Mouse (Mus musculus) lung, adult 2 months (tissue): ENCODE data around the gene Mfsd4a.

Experiments used
- CTCF ChIP-seq: fragments of 200-500 bp; IDR thresholded peaks from 2 replicates; pipeline ENCODE4 v1.5.1; 2011; ENCODE audit warnings: mild to moderate bottlenecking, low read length, control low read depth; ENCODE audit not compliant: insufficient read depth
- POLR2A ChIP-seq: fragments of 200-500 bp; IDR thresholded peaks from 2 replicates; pipeline ENCODE4 v1.6.1; 2011; ENCODE audit warnings: low read depth, mild to moderate bottlenecking, control low read depth, low read length, borderline replicate concordance; ENCODE audit errors: extremely low read depth

DNA sequence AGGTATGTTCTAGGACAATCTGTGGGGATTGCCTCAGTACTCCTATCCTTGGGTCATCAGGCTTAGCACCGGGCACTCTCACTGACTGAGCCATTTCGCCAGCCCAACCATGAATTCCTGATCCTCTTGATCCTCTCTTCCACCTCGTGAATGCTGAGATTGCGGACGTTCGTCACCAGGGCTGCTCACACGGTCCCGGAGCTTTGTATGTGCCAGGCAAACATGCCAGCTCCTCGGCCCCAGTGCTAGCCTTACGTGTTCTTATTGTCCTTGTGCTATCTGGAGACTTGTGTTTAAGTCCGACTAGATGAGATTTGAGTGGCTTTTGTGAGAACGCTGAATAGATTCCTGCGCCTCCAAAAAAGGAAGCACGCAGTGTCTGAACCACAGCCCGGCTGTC lies 80.4 kb downstream of the Mfsd4a start:
- no peak for TF ChIP-seq CTCF
- no peak for TF ChIP-seq POLR2A
